Mouse (Mus musculus) mature B cell (primary cell): ENCODE measurements around the gene Sult3a1.
"Not testable (repeated sequence)": the region's sequence is repeated elsewhere in the genome, so short reads cannot be mapped to it uniquely, and the experiment has no call there.

Source experiments
- in situ Hi-C: fragments of 300-500 bp; cut with MboI; formaldehyde crosslinking; loops from 2 replicates; pipeline ENCODE4 v1.14.3; 2019

Sult3a1 gene

DNA sequence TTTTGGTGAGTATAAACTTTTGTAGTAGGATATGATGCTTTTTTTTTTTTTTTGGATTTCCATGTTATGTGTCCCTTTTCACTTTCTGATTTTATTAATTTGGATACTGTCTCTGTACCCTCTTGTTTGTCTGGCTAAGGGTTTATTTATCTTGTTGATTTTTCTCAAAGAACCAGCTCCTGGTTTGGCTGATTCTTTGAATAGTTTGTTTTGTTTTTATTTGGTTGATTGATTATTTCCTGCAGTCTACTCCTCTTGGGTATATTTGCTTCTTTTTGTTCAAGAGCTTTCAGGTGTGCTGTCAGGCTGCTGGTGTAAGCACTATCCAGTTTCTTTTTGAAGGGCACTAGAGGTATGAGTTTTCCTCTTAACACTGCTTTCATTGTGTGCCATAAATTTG lies at the start of gene Sult3a1:
Gene Sult3a1 (plus strand): TSS at position 301 of the 400 bp plus-strand sequence.
- in situ Hi-C loops: no loop called here

- in situ Hi-C loops: no loop called here
Measured at GRCm38 (mm10) chr10:33811807-33812206, 45.7 kb upstream of the Sult3a1 start.

GRCm38 (mm10) chr10:33814266-33814665 lies 43.3 kb upstream of the Sult3a1 start:
- in situ Hi-C loops: no loop called here

GRCm38 (mm10) chr10:33816923-33817322 lies 40.6 kb upstream of the Sult3a1 start:
- in situ Hi-C loops: no loop called here

GRCm38 (mm10) chr10:33820892-33821291 lies 36.6 kb upstream of the Sult3a1 start:
- in situ Hi-C loops: no loop called here

GRCm38 (mm10) chr10:33865994-33866393 lies 8.5 kb downstream of the Sult3a1 start:
- in situ Hi-C loops: no loop called here

- in situ Hi-C loops: no loop called here
Measured at GRCm38 (mm10) chr10:33870441-33870840, 12.9 kb downstream of the Sult3a1 start.

DNA sequence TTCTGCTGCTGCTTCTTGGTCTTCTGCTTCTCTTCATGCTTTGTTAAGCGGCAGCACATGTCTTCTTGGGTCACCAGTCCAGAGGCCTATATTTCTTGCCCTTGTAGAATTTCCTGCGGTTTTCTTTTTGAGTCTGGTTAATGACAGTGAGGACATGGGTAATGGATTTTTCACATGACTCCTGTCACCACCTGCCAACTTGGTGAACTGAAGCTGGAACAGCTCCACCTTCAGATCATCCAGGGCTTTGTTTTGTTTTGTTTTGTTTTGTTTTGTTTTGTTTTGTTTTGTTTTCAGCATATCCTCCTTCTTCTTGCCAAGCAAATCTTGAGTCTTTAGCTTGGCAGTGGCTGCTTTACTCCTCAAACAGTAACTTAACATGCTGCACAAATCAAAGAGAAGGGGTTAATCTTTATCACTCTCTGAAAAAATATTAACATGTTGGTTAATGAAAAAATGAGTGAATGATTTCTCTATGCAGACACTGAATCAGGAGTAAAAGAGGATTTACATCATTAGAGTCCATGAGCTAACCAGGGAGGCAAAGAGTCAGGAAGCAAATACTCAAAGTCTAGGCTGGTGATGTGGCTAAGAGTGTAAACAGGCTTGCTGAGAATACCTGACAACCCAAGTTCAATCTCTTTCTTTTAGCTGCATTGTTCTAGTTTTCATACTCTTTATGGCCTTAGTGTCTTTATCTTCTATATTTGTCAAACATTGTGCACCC lies 15.3 kb downstream of the Sult3a1 start:
- in situ Hi-C loops: no loop called here

GRCm38 (mm10) chr10:33882411-33882810 lies 24.9 kb downstream of the Sult3a1 start:
- in situ Hi-C loops: not testable (repeated sequence)

DNA sequence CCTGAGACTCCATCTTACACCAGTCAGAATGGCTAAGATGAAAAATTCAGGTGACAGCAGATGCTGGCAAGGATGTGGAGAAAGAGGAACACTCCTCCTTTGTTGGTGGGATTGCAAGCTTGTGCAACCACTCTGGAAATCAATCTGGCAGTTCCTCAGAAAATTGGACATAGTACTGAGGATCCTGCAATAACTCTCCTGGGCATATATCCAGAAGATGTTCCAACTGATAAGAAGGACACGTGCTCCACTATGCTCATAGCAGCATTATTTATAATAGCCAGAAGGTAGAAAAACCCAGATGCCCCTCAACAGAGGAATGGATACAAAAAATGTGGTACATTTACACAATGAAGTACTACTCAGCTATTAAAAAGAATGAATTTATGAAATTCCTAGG lies 44.0 kb downstream of the Sult3a1 start:
- in situ Hi-C loops: not testable (repeated sequence)

GRCm38 (mm10) chr10:33904530-33905481 lies 47.3 kb downstream of the Sult3a1 start, which contains the start of gene Rsph4a:
Gene Rsph4a, plus strand, starts transcription at chr10:33905111.
- in situ Hi-C loops: no loop called here

DNA sequence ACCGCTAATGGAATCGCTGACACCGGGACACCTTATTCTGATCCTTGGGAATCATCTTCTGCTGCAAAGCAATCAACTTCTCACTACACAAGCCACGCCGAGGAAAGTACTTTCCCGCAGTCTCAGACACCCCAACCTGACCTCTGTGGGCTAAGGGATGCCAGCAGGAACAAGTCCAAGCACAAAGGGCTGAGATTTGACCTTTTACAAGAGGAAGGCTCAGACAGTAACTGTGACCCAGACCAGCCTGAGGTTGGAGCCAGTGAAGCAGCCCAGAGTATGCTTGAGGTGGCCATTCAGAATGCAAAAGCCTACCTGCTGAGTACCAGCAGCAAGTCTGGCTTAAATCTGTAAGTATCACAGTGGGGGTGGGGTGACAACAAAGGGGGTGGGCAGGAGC lies 48.0 kb downstream of the Sult3a1 start:
- in situ Hi-C loops: no loop called here
